Mouse (Mus musculus) sigmoid colon, adult 10 weeks (tissue): Measurements from ENCODE around the gene Lrguk. TPM values are rescaled to one million over a fixed set of nuclear protein-coding genes. Genes with fewer than 3 reads are reported as not detected.

Source experiments
- polyA plus RNA-seq: library from polyadenylated mRNA; stranded (reverse); fragments of 350-450 nt; fragmentation: Illumina TruSeq; extraction: RNeasy Lipid Tissue Mini Kit (QIAGEN cat#74804); gene quantifications from one replicate; pipeline ENCODE4 v1.2.3, GENCODE M21; 2014; ENCODE audit warnings: low read depth, low replicate concordance

Lrguk gene
- 0.35 TPM for polyA plus RNA-seq

DNA sequence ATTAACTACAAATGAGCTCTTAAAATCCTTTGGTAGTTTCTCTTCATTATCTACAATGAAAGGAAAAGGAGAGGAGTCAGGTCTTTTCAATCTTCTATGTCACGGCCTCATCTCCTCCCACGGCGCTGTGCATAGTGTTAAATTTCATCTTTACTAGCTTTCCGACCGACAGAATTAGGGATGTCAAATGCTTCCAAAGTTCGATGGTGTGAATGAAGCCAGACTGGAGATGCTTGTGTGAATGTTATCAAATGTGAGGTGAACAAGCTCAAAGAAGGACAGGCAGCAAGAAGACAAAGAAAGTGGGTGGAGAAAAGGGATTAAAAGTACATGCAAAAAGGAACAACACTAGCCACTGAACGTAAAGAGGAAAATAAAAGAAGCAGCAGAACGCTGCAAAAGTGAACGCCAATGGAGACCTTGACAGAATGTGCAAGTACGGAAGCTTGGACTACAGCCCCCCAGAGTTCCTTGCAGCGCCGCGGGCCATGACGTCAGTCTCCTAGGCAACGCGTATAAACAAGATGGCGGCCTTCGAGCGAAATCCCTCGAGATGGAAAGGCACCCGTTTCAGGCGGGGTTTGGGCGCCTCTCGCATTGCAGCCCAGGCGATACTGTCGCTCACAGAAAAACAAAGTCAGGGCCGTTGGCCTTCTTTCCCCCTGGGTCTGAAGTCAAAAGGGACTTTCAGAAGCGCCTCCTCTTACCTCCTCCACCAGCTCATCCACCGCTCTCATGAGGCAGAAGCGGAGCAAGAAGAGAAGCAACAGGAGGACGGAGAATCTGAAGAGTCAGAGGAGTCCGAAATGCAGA lies at the start of gene Lrguk:
TSS of gene Lrguk (plus strand) at position 516 of the 813 bp plus-strand sequence.

DNA sequence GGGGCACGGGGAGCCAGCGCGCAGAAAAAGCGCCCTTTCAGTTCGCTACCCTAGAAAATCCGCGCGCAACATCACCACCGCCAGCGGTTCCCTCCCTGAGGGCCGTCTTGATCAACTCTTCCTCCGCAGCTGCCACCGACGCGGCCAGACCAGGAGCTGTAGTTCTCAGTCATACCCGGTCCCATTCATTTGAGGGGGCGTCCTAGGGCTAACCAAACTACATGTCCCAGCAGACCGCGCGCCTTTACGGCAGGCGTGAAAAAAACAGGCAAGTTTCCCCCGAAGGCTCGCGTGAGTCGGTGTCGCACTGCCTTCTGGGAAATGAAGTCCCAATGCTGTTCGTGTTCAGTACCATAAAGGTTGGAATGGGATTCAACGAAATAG lies 147.6 kb downstream of the Lrguk start, which contains the start of gene Slc35b4:
TSS of gene Slc35b4 (minus strand) at position 248 of the 384 bp plus-strand sequence.

Other genes with a start within 250 kb of the Lrguk start
- 15.8 TPM for gene Slc35b4, start 147.7 kb downstream of the Lrguk start, polyA plus RNA-seq